Mouse (Mus musculus) midbrain, embryonic 14.5 days (tissue): ENCODE data around the gene Zfp383. TPM values are rescaled to one million over a fixed set of nuclear protein-coding genes. Genes with fewer than 3 reads are reported as not detected.
"Not testable (repeated sequence)": the region's sequence is repeated elsewhere in the genome, so short reads cannot be mapped to it uniquely, and the experiment has no call there.

ENCODE experiments used
- ATAC-seq: fragments of 200-750 bp; cut with Nextera tagmentation; 2 replicates; pipeline ENCODE4 v1.8.0; 2017; ENCODE audit warnings: moderate number of reproducible peaks, moderate library complexity; ENCODE audit not compliant: low FRiP score, low TSS enrichment
- DNase-seq: peaks from one replicate; pipeline ENCODE4 v3.0.0-alpha.2; 2015
- H3K27ac ChIP-seq: fragments of 300-500 bp; sonication (generic); replicated peaks from 2 replicates; pipeline ENCODE4 v1.5.1; 2014; ENCODE audit warnings: mild to moderate bottlenecking, low read depth, low read length, moderate library complexity
- H3K27me3 ChIP-seq: fragments of 300-500 bp; sonication (generic); 2 replicates; pipeline ENCODE4 v1.6.1; 2014; ENCODE audit warnings: low read length, control low read depth, mixed read lengths; ENCODE audit not compliant: control insufficient read depth, insufficient read depth
- H3K36me3 ChIP-seq: fragments of 300-500 bp; sonication (generic); 2 replicates; pipeline ENCODE4 v1.6.1; 2014; ENCODE audit warnings: low read length, control low read depth; ENCODE audit not compliant: control insufficient read depth, insufficient read depth
- H3K4me1 ChIP-seq: fragments of 300-500 bp; sonication (generic); 2 replicates; pipeline ENCODE4 v1.6.1; 2014; ENCODE audit warnings: mild to moderate bottlenecking, antibody characterized with exemption, low read length, control low read depth; ENCODE audit not compliant: control insufficient read depth, insufficient read depth
- H3K4me2 ChIP-seq: fragments of 300-500 bp; sonication (generic); 2 replicates; pipeline ENCODE4 v1.6.1; 2014; ENCODE audit warnings: mild to moderate bottlenecking, low read length, moderate library complexity
- H3K4me3 ChIP-seq: fragments of 300-500 bp; sonication (generic); replicated peaks from 2 replicates; pipeline ENCODE4 v1.5.1; 2014; ENCODE audit warnings: low read depth, low read length
- H3K9ac ChIP-seq: fragments of 300-500 bp; sonication (generic); replicated peaks from 2 replicates; pipeline ENCODE4 v1.6.1; 2014; ENCODE audit warnings: mild to moderate bottlenecking, low read length, moderate library complexity
- H3K9me3 ChIP-seq: fragments of 300-500 bp; sonication (generic); 2 replicates; pipeline ENCODE4 v1.6.1; 2016; ENCODE audit warnings: low read length, control low read depth, mixed read lengths; ENCODE audit not compliant: control insufficient read depth
- WGBS: fragments of 180-500 bp; shearing (Covaris S2); extraction: QIAGEN DNeasy Blood & Tissue Kit; methylation state at CpG from one replicate; pipeline ENCODE4 v1.1.7; 2014; 5-methylcytosine and 5-hydroxymethylcytosine counted together
- microRNA-seq: library from miRNA; unstranded; fragments of <30 nt; microRNA quantifications from one replicate; pipeline ENCODE4, GENCODE M21; 2016
- polyA plus RNA-seq: library from polyadenylated mRNA; unstranded; fragments of >200 nt; fragmentation: Nextera tagmentation; extraction: Ambion mirVana; gene quantifications from 2 replicates; pipeline ENCODE4 v1.2.1, GENCODE M21; 2014

The Zfp383 gene
- polyA plus RNA-seq, 1 experiment from 2014 or later: 12.3 TPM

DNA sequence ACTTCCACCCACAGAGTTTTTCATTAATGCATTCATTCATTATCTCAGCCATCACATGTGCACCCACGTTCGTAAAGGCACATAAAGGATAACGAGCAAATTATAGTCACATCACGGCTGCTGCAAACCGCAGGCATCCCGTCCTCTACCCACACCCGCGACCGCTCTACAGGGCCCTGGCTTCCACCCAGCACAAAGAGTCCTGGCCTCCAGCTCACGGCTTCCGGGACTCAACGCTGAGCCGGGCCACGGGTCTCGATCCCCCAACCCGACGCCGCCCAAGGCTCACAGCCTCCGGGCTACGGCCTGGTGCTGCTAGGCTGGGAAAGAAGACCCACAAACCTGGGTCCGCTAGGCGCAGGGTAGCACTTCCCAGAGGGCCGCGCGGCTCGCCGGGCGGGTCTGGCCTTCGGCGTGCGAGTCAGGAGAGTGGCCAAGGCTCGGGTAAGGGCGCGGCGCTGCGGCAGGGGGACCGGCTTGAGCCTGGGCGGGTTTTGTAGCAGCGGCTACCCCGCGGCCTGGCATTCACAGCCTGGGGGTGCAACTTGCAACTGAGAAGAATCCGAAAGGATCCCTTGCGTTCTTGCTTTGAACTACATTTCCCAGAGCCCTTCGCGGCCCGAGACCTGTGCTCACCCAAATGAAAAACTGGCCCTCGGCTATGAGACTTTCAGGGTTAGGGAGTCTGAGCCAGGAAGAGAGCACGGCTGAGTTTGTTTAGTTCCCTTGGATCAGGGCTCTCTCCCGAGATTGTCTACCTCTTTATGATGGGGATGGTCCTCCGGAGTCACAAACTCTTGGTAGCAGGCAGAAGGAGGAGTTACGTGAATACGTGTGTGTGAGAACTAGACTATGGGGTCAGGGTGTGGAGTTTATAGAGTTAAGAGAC lies 45.7 kb downstream of the Zfp383 start, which contains the start of gene Zfp74:
Zfp74 (minus strand) TSS at position 577 of the 889 bp plus-strand sequence.
- peaks cover 17% of the 10 kb centered on the region for H3K36me3 ChIP-seq

DNA sequence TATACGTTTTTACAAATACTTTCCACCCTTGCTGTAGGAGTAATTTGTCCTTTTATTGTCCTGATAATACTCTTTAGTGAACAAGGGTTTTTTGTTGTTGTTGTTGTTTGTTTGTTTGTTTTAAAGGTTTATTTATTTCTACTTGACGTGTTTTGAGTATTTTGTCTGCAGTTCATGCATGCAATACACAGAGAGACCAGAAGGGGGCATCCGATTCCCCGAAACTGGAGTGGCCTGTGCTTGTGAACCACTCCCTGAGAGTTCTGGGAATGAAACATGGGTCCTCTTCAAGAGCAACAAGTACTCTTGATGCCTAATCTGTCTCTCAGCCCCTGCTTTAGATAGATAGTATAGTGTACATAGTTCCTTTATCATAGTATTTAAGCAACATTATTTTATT lies 46.7 kb downstream of the Zfp383 start:
- Histone ChIP-seq H3K4me3 (no peak overlapping the region), H3K36me3 (peaks cover 12% of the 10 kb centered on the region), H3K4me2 (peak overlapping the region; percentile 58; the same call in 1 of the 2 replicates), H3K27ac (no peak overlapping the region), H3K27me3 (no peaks in the 10 kb centered on the region), H3K9me3 (no peaks in the 10 kb centered on the region), H3K4me1 (peaks cover 8% of the 10 kb centered on the region; the same call in 1 of the 2 replicates), H3K9ac (no peak overlapping the region)
- DNase-seq (peak; percentile 58), ATAC-seq (no peak)
- 24% methylated on average over 4 of the region's 4 CpGs for WGBS

More for the DNA sequence above, 45.7 kb downstream of the Zfp383 start, which contains the start of gene Zfp74:
- DNase-seq (peak; percentile 89), ATAC-seq (peak; percentile 86)
- Histone ChIP-seq H3K4me3 (peak within 1 kb of the TSS; percentile 78), H3K27me3 (no peaks in the 10 kb centered on the region), H3K4me1 (peaks cover 8% of the 10 kb centered on the region; the same call in 1 of the 2 replicates), H3K27ac (peak within 1 kb of the TSS; percentile 95), H3K9me3 (no peaks in the 10 kb centered on the region), H3K9ac (peak within 1 kb of the TSS; percentile 95), H3K4me2 (peak within 1 kb of the TSS; percentile 58)
- WGBS: under 1% methylated on average over 52 of the region's 52 CpGs

GRCm38 (mm10) chr7:29956257-29956656 lies 48.2 kb downstream of the Zfp383 start:
- no peaks in the 10 kb centered on the region for H3K27me3 ChIP-seq
- H3K4me1 ChIP-seq: peaks cover 8% of the 10 kb centered on the region; the same call in 1 of the 2 replicates
- H3K27ac ChIP-seq: no peak overlapping the region
- H3K9me3 ChIP-seq: no peaks in the 10 kb centered on the region
- no peak for ATAC-seq
- no peak for DNase-seq
- H3K9ac ChIP-seq: no peak overlapping the region
- no peak overlapping the region for H3K4me3 ChIP-seq
- H3K36me3 ChIP-seq: no peaks in the 10 kb centered on the region
- H3K4me2 ChIP-seq: no peak overlapping the region
- WGBS: 64% methylated on average over 9 of the region's 10 CpGs

DNA sequence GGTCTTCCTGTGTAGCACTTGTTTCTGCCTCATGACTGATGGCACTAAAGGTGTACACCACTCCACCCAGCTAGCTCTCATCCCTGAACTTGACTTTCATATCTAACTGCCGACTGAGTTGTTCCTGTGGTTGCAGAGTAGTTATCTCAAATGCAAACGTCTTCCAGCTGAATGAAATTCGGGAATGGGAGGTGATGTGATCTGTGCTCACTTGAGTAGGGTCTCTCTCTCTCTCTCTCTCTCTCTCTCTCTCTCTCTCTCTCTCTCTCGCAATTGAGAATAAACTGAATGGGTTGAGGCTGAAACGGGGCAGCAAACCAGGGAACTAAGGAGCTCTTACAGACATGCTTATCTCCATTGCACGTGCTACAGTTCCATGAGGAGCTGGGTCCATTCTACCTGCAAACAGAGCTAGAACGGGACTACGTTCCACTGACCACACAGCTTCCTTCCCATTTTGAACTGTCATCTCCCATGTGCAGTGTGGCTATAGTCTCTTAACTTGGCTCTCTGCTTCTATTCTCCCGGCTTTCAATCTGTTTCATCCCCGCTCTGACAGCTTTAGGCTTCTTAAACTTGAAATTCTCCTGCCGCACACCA lies 50.2 kb downstream of the Zfp383 start:
- no peak for DNase-seq
- ATAC-seq: no peak
- H3K4me1 ChIP-seq: 0 out of 2 replicates have a peak, but pooled peaks cover 4% of the 10 kb centered on the region
- no peak overlapping the region for H3K4me3 ChIP-seq
- 90% methylated on average over 11 of the region's 11 CpGs for WGBS
- H3K27me3 ChIP-seq: no peaks in the 10 kb centered on the region
- no peaks in the 10 kb centered on the region for H3K9me3 ChIP-seq
- H3K36me3 ChIP-seq: no peaks in the 10 kb centered on the region
- H3K27ac ChIP-seq: no peak overlapping the region
- no peak overlapping the region for H3K4me2 ChIP-seq
- H3K9ac ChIP-seq: no peak overlapping the region

- no peaks in the 10 kb centered on the region for H3K9me3 ChIP-seq
- H3K27ac ChIP-seq: no peak overlapping the region
- DNase-seq (no peak), ATAC-seq (no peak)
- no peaks in the 10 kb centered on the region for H3K27me3 ChIP-seq
- H3K4me1 ChIP-seq: 0 out of 2 replicates have a peak, but pooled peaks cover 4% of the 10 kb centered on the region
- WGBS: 61% methylated on average over 3 of the region's 3 CpGs
- H3K36me3 ChIP-seq: no peaks in the 10 kb centered on the region
- no peak overlapping the region for H3K9ac ChIP-seq
- no peak overlapping the region for H3K4me2 ChIP-seq
- no peak overlapping the region for H3K4me3 ChIP-seq
These were observed 51.0 kb downstream of the Zfp383 start for GRCm38 (mm10) chr7:29959004-29959403.

GRCm38 (mm10) chr7:29965115-29965810 lies 57.2 kb downstream of the Zfp383 start:
- not testable (repeated sequence) for DNase-seq, ATAC-seq, H3K27me3 ChIP-seq, H3K36me3 ChIP-seq, H3K9me3 ChIP-seq, H3K4me2 ChIP-seq, H3K4me3 ChIP-seq, H3K27ac ChIP-seq, H3K4me1 ChIP-seq, H3K9ac ChIP-seq
- 47% methylated on average over 35 of the region's 39 CpGs for WGBS

Small RNA genes within 50 kb of the gene (microRNA-seq; reads per million reads assigned to microRNA genes)
- 0.59 reads per million for gene Mir7668

Other genes with a start within 250 kb of the Zfp383 start
- 0.55 and 0.77 TPM in 2 replicates for gene Catsperg2, start 181.2 kb upstream of the Zfp383 start, polyA plus RNA-seq
- 20.0 and 21.0 TPM in 2 replicates for gene Zfp84, start 139.7 kb upstream of the Zfp383 start, polyA plus RNA-seq
- gene Zfp30, start 124.2 kb upstream of the Zfp383 start, polyA plus RNA-seq: 16.0 and 16.2 TPM in 2 replicates
- 20.6 and 35.1 TPM in 2 replicates for gene Zfp790, start 92.1 kb upstream of the Zfp383 start, polyA plus RNA-seq
- gene Zfp940, start 54.6 kb upstream of the Zfp383 start, polyA plus RNA-seq: 13.7 and 16.5 TPM in 2 replicates
- gene Zfp420, start 48.2 kb upstream of the Zfp383 start, polyA plus RNA-seq: 23.9 and 25.4 TPM in 2 replicates
- gene Zfp27, start 1.7 kb upstream of the Zfp383 start, polyA plus RNA-seq: 13.8 and 17.5 TPM in 2 replicates
- 16.3 and 22.1 TPM in 2 replicates for gene Zfp74, start 45.9 kb downstream of the Zfp383 start, polyA plus RNA-seq
- gene Zfp568, start 75.7 kb downstream of the Zfp383 start, polyA plus RNA-seq: 3.3 and 5.5 TPM in 2 replicates
- 13.5 and 14.3 TPM in 2 replicates for gene Zfp14, start 143.2 kb downstream of the Zfp383 start, polyA plus RNA-seq
- gene Zfp82, start 164.7 kb downstream of the Zfp383 start, polyA plus RNA-seq: 11.3 and 11.6 TPM in 2 replicates
- gene Gm26920, start 182.2 kb downstream of the Zfp383 start, polyA plus RNA-seq: 1.7 and 1.8 TPM in 2 replicates
- gene Zfp566, start 182.3 kb downstream of the Zfp383 start, polyA plus RNA-seq: 17.5 and 21.1 TPM in 2 replicates
- gene Zfp260, start 186.6 kb downstream of the Zfp383 start, polyA plus RNA-seq: 86.6 and 101 TPM in 2 replicates
- gene Zfp382, start 213.7 kb downstream of the Zfp383 start, polyA plus RNA-seq: 10.7 and 11.7 TPM in 2 replicates